Mouse (Mus musculus) E14TG2a.4 (cell line): ENCODE data around the gene Ss18l1.

ENCODE experiments used
- CTCF ChIP-seq: conservative IDR thresholded peaks from 2 replicates; pipeline ENCODE4 v1.5.1; 2014; ENCODE audit warnings: low read length
- NANOG ChIP-seq: IDR thresholded peaks from 2 replicates; pipeline ENCODE4 v1.6.1; 2014; ENCODE audit warnings: borderline replicate concordance, low read length, mixed read lengths
- POU5F1 ChIP-seq: IDR thresholded peaks from 2 replicates; pipeline ENCODE4 v1.6.1; 2014; ENCODE audit warnings: low read length, borderline replicate concordance

GRCm38 (mm10) chr2:180032925-180033324 is 9.4 kb upstream of the Ss18l1 start:
- TF ChIP-seq CTCF = no peak
- TF ChIP-seq NANOG = no peak
- no peak for TF ChIP-seq POU5F1
